Mouse (Mus musculus): ENCODE measurements around the gene Vps9d1.

DNA sequence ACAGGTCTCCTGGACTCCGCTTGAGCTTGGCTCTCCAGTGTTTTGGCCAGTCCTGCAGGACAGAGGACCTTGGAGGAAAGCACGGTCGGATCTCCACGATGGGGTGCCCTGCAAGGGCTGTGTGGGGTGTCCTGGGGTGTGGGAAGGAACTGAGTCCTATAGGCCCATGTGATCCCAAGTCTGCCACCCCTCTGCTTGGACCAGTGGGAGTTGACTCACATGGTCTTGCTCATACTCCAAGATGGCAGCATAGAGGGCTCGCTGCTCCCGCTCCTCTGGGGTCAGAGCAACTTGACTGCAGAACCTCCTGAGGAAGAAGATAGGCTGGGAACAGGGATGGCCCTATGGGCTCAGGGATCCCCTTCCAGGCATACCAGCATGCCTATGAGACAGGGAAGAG is 6.4 kb downstream of the Vps9d1 start:
- no peak for TF ChIP-seq CTCF (IDR thresholded peaks at IDR 0.05; ENCODE audit: borderline replicate concordance, control insufficient read depth, extremely low read depth, insufficient read depth, low read length, poor library complexity)
- TF ChIP-seq POLR2A (IDR thresholded peaks at IDR 0.05; ENCODE audit: control insufficient read depth, extremely low read depth, insufficient read depth, low read length, poor library complexity) = no peak

Data from thymus, adult 2 months (tissue).